Mouse (Mus musculus): ENCODE measurements around the gene Abcb9. TPM values are rescaled to one million over a fixed set of nuclear protein-coding genes. Genes with fewer than 3 reads are reported as not detected.
A peak's percentile ranks its signal among the peaks of the same experiment; 100 is the strongest.

Abcb9 gene
- polyA plus RNA-seq, 1 experiment from 2014 or later = 3.4 TPM

DNA sequence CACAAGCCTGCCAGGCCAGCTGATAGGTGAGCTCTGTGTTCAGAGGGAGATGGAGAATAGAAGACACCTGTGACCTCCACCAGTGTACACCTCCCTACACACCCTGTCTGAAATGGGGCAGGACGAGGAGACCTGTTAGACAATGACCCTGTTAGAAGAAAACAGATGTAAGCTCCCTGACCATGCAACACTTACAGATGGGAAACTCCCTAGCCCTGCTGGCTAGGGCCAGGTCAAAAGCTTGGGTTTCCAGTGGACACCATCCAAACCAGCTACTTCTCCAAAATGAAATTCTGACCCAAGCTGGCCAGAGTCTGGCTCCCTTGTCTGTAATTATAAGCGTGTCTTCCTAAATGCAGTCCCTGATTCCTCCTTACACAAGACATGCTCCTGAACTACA is 79.9 kb downstream of the Abcb9 start:
- Histone ChIP-seq H3K27me3 (replicated peaks) (no peaks in the 10 kb centered on the region), H3K27ac (no peak overlapping the region), H3K9me3 (no peaks in the 10 kb centered on the region), H3K4me1 (peaks cover 79% of the 10 kb centered on the region), H3K9ac (no peak overlapping the region), H3K4me2 (no peak overlapping the region), H3K36me3 (no peaks in the 10 kb centered on the region), H3K4me3 (replicated peaks) (no peak overlapping the region)
- 75% methylated on average over 2 of the region's 2 CpGs for WGBS
- ATAC-seq (ENCODE audit: insufficient read depth, low FRiP score, low read depth) = no peak

DNA sequence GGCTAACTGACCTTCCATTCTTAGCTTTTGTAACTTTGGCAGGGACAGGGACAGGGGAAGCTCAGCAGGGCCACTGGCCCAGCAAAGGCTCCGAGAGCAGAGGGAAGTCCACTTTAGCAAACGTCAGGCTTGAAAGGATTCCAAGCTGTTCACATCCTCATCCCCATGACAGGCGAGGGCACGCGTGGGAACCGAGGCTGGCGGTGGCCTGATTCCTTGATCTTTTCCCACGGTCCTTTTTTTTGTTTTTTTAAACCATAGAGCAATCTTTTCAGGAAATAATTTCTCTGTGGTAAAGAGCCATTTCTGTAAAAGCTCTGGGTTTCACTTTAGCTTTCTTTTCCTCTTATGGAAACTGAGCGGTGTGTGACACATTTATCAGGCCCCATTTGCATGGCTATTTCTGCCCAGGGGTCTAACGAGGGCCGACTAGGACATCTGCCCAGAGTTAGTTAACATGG is 80.8 kb downstream of the Abcb9 start:
- WGBS = 38% methylated on average over 11 of the region's 11 CpGs

DNA sequence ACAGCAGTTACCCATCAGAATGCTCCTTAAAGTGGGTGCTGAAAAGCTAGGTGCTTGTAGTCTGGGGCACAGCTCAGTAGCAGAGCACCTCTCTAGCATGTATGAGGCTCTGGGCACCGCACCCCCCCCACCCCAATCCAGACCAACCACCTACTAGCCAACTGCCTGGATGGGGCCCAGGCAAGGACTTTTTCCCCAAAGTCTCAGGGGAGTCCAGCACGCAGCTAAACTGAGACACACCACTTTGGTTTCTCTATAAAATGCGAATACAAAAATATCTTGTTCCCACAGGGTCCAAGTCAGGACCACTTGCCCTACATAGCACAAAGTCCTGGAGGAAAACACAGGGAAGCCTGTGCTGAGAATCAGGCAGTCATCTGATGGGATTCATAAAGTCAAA is 81.4 kb downstream of the Abcb9 start:
- no peak overlapping the region for H3K4me3 ChIP-seq (replicated peaks)
- no peak overlapping the region for H3K4me2 ChIP-seq
- peak overlapping the region; percentile 60; the same call in 1 of the 2 replicates for H3K27ac ChIP-seq
- H3K36me3 ChIP-seq = peaks cover 4% of the 10 kb centered on the region; the same call in 1 of the 2 replicates
- H3K4me1 ChIP-seq = peaks cover 76% of the 10 kb centered on the region
- no peak for ATAC-seq (ENCODE audit: insufficient read depth, low FRiP score, low read depth)
- H3K9me3 ChIP-seq = no peaks in the 10 kb centered on the region
- WGBS = 79% methylated on average over 3 of the region's 3 CpGs
- no peak overlapping the region for H3K9ac ChIP-seq
- H3K27me3 ChIP-seq (replicated peaks) = no peaks in the 10 kb centered on the region

More for the DNA sequence above, 80.8 kb downstream of the Abcb9 start:
- 0 out of 2 replicates have a peak overlapping the region, but pooled peaks have one; percentile 26 for H3K4me2 ChIP-seq
- no peak overlapping the region for H3K9ac ChIP-seq
- peaks cover 81% of the 10 kb centered on the region for H3K4me1 ChIP-seq
- no peaks in the 10 kb centered on the region for H3K9me3 ChIP-seq
- ATAC-seq (ENCODE audit: insufficient read depth, low FRiP score, low read depth) = no peak
- H3K4me3 ChIP-seq (replicated peaks) = no peak overlapping the region
- H3K36me3 ChIP-seq = no peaks in the 10 kb centered on the region
- peak overlapping the region; percentile 60; the same call in 1 of the 2 replicates for H3K27ac ChIP-seq
- H3K27me3 ChIP-seq (replicated peaks) = no peaks in the 10 kb centered on the region

DNA sequence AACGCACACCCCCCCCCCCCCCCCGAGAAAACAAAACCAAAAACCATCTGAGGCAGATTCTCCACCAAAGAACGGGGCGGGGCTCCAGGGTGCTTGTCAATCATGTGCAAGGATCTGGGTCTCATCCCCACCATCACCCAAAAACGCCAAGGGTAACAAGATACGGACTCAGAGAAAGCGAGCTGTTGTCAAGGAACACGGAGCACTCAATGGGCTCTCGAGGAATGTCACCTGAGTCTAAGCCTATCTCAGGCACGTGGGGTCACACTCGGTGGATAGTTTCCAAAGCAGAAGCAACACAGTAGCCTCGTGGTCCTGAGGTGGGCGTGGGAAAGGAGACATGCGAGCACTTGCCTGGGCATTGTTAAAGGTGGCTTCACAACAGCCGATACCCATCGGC is 81.9 kb downstream of the Abcb9 start:
- no peaks in the 10 kb centered on the region for H3K27me3 ChIP-seq (replicated peaks)
- peaks cover 7% of the 10 kb centered on the region for H3K36me3 ChIP-seq
- ATAC-seq (ENCODE audit: insufficient read depth, low FRiP score, low read depth) = no peak
- 83% methylated on average over 16 of the region's 16 CpGs for WGBS
- H3K4me1 ChIP-seq = peaks cover 74% of the 10 kb centered on the region
- no peak overlapping the region for H3K9ac ChIP-seq
- no peak overlapping the region for H3K27ac ChIP-seq
- H3K4me3 ChIP-seq (replicated peaks) = no peak overlapping the region
- no peaks in the 10 kb centered on the region for H3K9me3 ChIP-seq
- H3K4me2 ChIP-seq = no peak overlapping the region

DNA sequence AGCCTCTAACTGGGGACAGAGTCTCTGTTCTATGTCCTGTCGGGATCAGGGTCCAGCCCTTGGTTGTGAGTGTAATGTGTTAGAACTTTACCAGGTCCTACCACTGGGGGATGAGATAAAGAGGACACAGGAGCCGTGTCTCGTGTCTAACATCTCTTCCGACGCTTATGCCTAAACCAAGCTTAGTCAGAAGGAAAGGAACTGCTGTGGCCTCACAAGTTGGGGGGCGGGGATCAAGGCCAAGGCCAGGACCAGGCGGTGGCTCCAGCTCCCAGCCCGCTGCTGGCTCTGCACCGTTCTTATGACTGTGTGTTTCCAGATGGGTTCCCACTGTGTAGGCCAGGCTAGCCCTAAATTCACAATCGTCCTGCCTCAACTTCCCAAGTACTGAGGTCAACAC is 82.7 kb downstream of the Abcb9 start:
- 66% methylated on average over 10 of the region's 10 CpGs for WGBS
- 0 out of 2 replicates have a peak overlapping the region, but pooled peaks have one; percentile 83 for H3K27ac ChIP-seq
- ATAC-seq (ENCODE audit: insufficient read depth, low FRiP score, low read depth) = no peak
- H3K9ac ChIP-seq = no peak overlapping the region
- no peaks in the 10 kb centered on the region for H3K9me3 ChIP-seq
- H3K4me2 ChIP-seq = no peak overlapping the region
- no peaks in the 10 kb centered on the region for H3K27me3 ChIP-seq (replicated peaks)
- H3K4me3 ChIP-seq (replicated peaks) = no peak overlapping the region
- H3K36me3 ChIP-seq = peaks cover 14% of the 10 kb centered on the region
- H3K4me1 ChIP-seq = peaks cover 72% of the 10 kb centered on the region

DNA sequence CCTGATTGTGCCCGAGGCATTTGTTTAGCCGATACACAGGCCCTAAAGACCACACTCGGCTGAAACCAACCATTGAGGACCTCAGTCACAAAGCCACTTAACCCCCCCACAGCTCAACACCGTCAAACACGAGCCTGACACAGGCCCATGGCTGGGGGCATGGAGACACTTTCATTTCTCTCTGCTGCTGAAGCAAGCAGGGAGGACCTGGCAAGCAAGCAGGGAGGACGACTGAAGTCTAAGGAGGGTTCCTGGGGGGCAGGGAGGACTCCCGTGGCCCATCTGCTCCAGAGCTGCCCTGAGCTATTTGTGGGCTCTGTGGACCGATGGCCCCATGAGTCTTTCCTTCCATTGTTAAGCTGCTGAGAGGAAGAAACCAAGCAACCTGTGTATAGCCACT is 83.7 kb downstream of the Abcb9 start:
- no peak for ATAC-seq (ENCODE audit: insufficient read depth, low FRiP score, low read depth)
- Histone ChIP-seq H3K9me3 (no peaks in the 10 kb centered on the region), H3K4me2 (peak overlapping the region; percentile 41), H3K4me3 (replicated peaks) (no peak overlapping the region), H3K36me3 (peaks cover 22% of the 10 kb centered on the region), H3K4me1 (peaks cover 62% of the 10 kb centered on the region), H3K9ac (no peak overlapping the region), H3K27me3 (replicated peaks) (no peaks in the 10 kb centered on the region), H3K27ac (peak overlapping the region; percentile 83)
- WGBS = 34% methylated on average over 8 of the region's 8 CpGs

Other genes starting within 250 kb of the Abcb9 start
- 1.9 and 4.4 TPM in 2 replicates for gene Hcar2, start 230.3 kb downstream of the Abcb9 start, polyA plus RNA-seq (2015; fragmentation: Nextera tagmentation; extraction: Ambion mirVana)
- 3.8 and 4.6 TPM in 2 replicates for gene Hcar1, start 215.8 kb downstream of the Abcb9 start, polyA plus RNA-seq (2015; fragmentation: Nextera tagmentation; extraction: Ambion mirVana)
- 127 and 129 TPM in 2 replicates for gene Denr, start 188.6 kb downstream of the Abcb9 start, polyA plus RNA-seq (2015; fragmentation: Nextera tagmentation; extraction: Ambion mirVana)
- gene Gm43518, start 168.4 kb downstream of the Abcb9 start, polyA plus RNA-seq (2015; fragmentation: Nextera tagmentation; extraction: Ambion mirVana) = 2.4 and 3.4 TPM in 2 replicates
- 5.6 and 7.0 TPM in 2 replicates for gene Ccdc62, start 165.1 kb downstream of the Abcb9 start, polyA plus RNA-seq (2015; fragmentation: Nextera tagmentation; extraction: Ambion mirVana)
- 24.0 and 27.0 TPM in 2 replicates for gene Hip1r, start 122.2 kb downstream of the Abcb9 start, polyA plus RNA-seq (2015; fragmentation: Nextera tagmentation; extraction: Ambion mirVana)
- gene Vps37b, start 63.5 kb downstream of the Abcb9 start, polyA plus RNA-seq (2015; fragmentation: Nextera tagmentation; extraction: Ambion mirVana) = 36.2 and 37.1 TPM in 2 replicates
- gene Ogfod2, start 16.5 kb upstream of the Abcb9 start, polyA plus RNA-seq (2015; fragmentation: Nextera tagmentation; extraction: Ambion mirVana) = 24.2 and 25.7 TPM in 2 replicates
- 101 and 102 TPM in 2 replicates for gene Arl6ip4, start 20.3 kb upstream of the Abcb9 start, polyA plus RNA-seq (2015; fragmentation: Nextera tagmentation; extraction: Ambion mirVana)
- 5.1 and 5.2 TPM in 2 replicates for gene Pitpnm2, start 154.0 kb upstream of the Abcb9 start, polyA plus RNA-seq (2015; fragmentation: Nextera tagmentation; extraction: Ambion mirVana)
- 10.4 and 10.8 TPM in 2 replicates for gene Mphosph9, start 232.2 kb upstream of the Abcb9 start, polyA plus RNA-seq (2015; fragmentation: Nextera tagmentation; extraction: Ambion mirVana)
- 16.2 and 16.4 TPM in 2 replicates for gene 2810006K23Rik, start 232.3 kb upstream of the Abcb9 start, polyA plus RNA-seq (2015; fragmentation: Nextera tagmentation; extraction: Ambion mirVana)